8 mouse cellular contexts compared by ENCODE assay signal in genomic region chr4:124936613-124937471, GRCm38 (mm10). TPM values are rescaled to one million over a fixed set of nuclear protein-coding genes. Genes with fewer than 3 reads are reported as not detected.
DNase-seq lines count a peak whose midpoint lies in the region; ATAC-seq and TF ChIP-seq lines count a peak whose summit lies in the region.

Gene 9930104L06Rik (plus strand): TSS chr4:124937048.

- ATAC-seq in kidney, embryonic 14.5 days (ENCODE audit: low FRiP score, low TSS enrichment): peak; percentile 99
- ATAC-seq in limb, embryonic 15.5 days (ENCODE audit: insufficient number of reproducible peaks, low FRiP score, low TSS enrichment, low read depth): peak; percentile 98

- DNase-seq in A20 (ENCODE audit: low read depth, low spot score): peak; percentile 97
- peak; percentile 95 to 96 for DNase-seq in heart, adult 9 months (ENCODE audit: low spot score in 2 of 2)
- peak; percentile 81 to 87 for DNase-seq in monocyte, adult 2 months (ENCODE audit: low read depth in 1 of 2, low spot score in 2 of 2)
- DNase-seq in spleen, postnatal 36 days (ENCODE audit: low spot score in 2 of 2): peak; percentile 93 to 96

- no peaks in the 10 kb centered on the region for H3K9me3 ChIP-seq in kidney, embryonic 14.5 days (ENCODE audit: control insufficient read depth, low read length)
- no peaks in the 10 kb centered on the region for H3K9me3 ChIP-seq in limb, embryonic 15.5 days

- no peaks in the 10 kb centered on the region for H3K27me3 ChIP-seq in kidney, embryonic 14.5 days (ENCODE audit: control insufficient read depth, insufficient read depth, low read length)
- H3K27me3 ChIP-seq in limb, embryonic 15.5 days: no peaks in the 10 kb centered on the region

- H3K4me2 ChIP-seq in kidney, embryonic 14.5 days (replicated peaks; ENCODE audit: low read depth, low read length): peak within 1 kb of the TSS; percentile 78
- H3K4me2 ChIP-seq in limb, embryonic 15.5 days: peak within 1 kb of the TSS; percentile 89

- 0 out of 2 replicates have a peak, but pooled peaks have one; percentile 12 for TF ChIP-seq CTCF in bone marrow macrophage, adult 2 months (IDR thresholded peaks at IDR 0.05; ENCODE audit: low read depth, low read length)
- no peak for TF ChIP-seq CTCF in embryonic fibroblast, embryonic 13.5 days (IDR thresholded peaks at IDR 0.05; ENCODE audit: borderline replicate concordance, insufficient read depth, low read length)

- peak within 1 kb of the TSS; percentile 93 for H3K4me3 ChIP-seq in bone marrow macrophage, adult 2 months (ENCODE audit: insufficient read depth, low read length)
- H3K4me3 ChIP-seq in embryonic fibroblast, embryonic 13.5 days (ENCODE audit: insufficient read depth, low read length): peak within 1 kb of the TSS; percentile 87
- H3K4me3 ChIP-seq in kidney, embryonic 14.5 days (ENCODE audit: low read length): peak within 1 kb of the TSS; percentile 90
- H3K4me3 ChIP-seq in limb, embryonic 15.5 days: peak within 1 kb of the TSS; percentile 90

- WGBS in kidney, embryonic 14.5 days: under 1% methylated on average over 52 of the region's 52 CpGs
- under 1% methylated on average over 52 of the region's 52 CpGs for WGBS in limb, embryonic 15.5 days

- peaks cover 25% of the 10 kb centered on the region for H3K36me3 ChIP-seq in kidney, embryonic 14.5 days (ENCODE audit: control insufficient read depth, insufficient read depth, low read length)
- peaks cover 33% of the 10 kb centered on the region for H3K36me3 ChIP-seq in limb, embryonic 15.5 days

- no peak for TF ChIP-seq POLR2A in bone marrow macrophage, adult 2 months (IDR thresholded peaks at IDR 0.05; ENCODE audit: borderline replicate concordance, low read depth, low read length)
- peak; percentile 73 for TF ChIP-seq POLR2A in embryonic fibroblast, embryonic 13.5 days (IDR thresholded peaks at IDR 0.05; ENCODE audit: low read depth, low read length)

- peak within 1 kb of the TSS; percentile 86 for H3K9ac ChIP-seq in kidney, embryonic 14.5 days (ENCODE audit: low read depth, low read length)
- H3K9ac ChIP-seq in limb, embryonic 15.5 days: peak within 1 kb of the TSS; percentile 71

- peaks cover 7% of the 10 kb centered on the region for H3K4me1 ChIP-seq in bone marrow macrophage, adult 2 months (ENCODE audit: control insufficient read depth, insufficient read depth, low read length)
- peaks cover 3% of the 10 kb centered on the region; the same call in 1 of the 2 replicates for H3K4me1 ChIP-seq in embryonic fibroblast, embryonic 13.5 days (ENCODE audit: control insufficient read depth, insufficient read depth, low read length)
- H3K4me1 ChIP-seq in kidney, embryonic 14.5 days (ENCODE audit: control insufficient read depth, insufficient read depth, low read length): peaks cover 14% of the 10 kb centered on the region; the same call in 1 of the 2 replicates
- H3K4me1 ChIP-seq in limb, embryonic 15.5 days: peaks cover 26% of the 10 kb centered on the region

- peak within 1 kb of the TSS; percentile 30; the same call in 1 of the 2 replicates for H3K27ac ChIP-seq in bone marrow macrophage, adult 2 months (ENCODE audit: insufficient read depth, low read depth, low read length)
- no peak within 1 kb of the TSS for H3K27ac ChIP-seq in embryonic fibroblast, embryonic 13.5 days (ENCODE audit: insufficient read depth, low read length)
- H3K27ac ChIP-seq in kidney, embryonic 14.5 days (ENCODE audit: low read depth, low read length): peak within 1 kb of the TSS; percentile 59; the same call in 1 of the 2 replicates
- peak within 1 kb of the TSS; percentile 50; the same call in 1 of the 2 replicates for H3K27ac ChIP-seq in limb, embryonic 15.5 days

RNA-seq across cellular contexts. Expression of gene 9930104L06Rik, which starts in this region (rescaled TPM):
- 11.2 and 13.9 TPM in 2 replicates for polyA plus RNA-seq in bone marrow macrophage, adult 2 months (2012; ENCODE audit: insufficient read depth, insufficient read length, missing spikeins)
- 12.7 and 17.7 TPM in 2 replicates for polyA plus RNA-seq in embryonic fibroblast, embryonic 13.5 days (2011; ENCODE audit: insufficient read length, low read depth, missing spikeins)
- polyA plus RNA-seq in kidney, embryonic 14.5 days (2014; fragmentation: Nextera tagmentation; extraction: Ambion mirVana): 4.8 and 5.0 TPM in 2 replicates
- 13.8 and 16.6 TPM in 2 replicates for polyA plus RNA-seq in limb, embryonic 15.5 days (2015; fragmentation: Nextera tagmentation; extraction: Ambion mirVana)
